Mouse (Mus musculus) MEL (cell line): ENCODE data around the gene Slc44a5. TPM values are rescaled to one million over a fixed set of nuclear protein-coding genes. Genes with fewer than 3 reads are reported as not detected.

ENCODE experiments used
- DNase-seq: peaks from one replicate; pipeline ENCODE4 v3.0.0; 2011; ENCODE audit warnings: low read depth, low spot score
- H3K27ac ChIP-seq: 2 replicates; pipeline ENCODE4 v1.5.1; 2012; ENCODE audit warnings: low read depth, mild to moderate bottlenecking, control low read depth, low read length, moderate library complexity; ENCODE audit not compliant: control insufficient read depth
- H3K27me3 ChIP-seq, 2 experiments: fragments of 150-350 bp in 1 of 2; sonication (generic) in 1 of 2; 2 replicates each; pipeline ENCODE4 v1.6.1; 2012; ENCODE audit warnings: low read length in 2 of 2, mild to moderate bottlenecking in 2 of 2, improper control_type of control experiment in 1 of 2, moderate library complexity in 1 of 2; ENCODE audit not compliant: insufficient read depth in 2 of 2, control insufficient read depth in 1 of 2
- H3K36me3 ChIP-seq, 2 experiments: 2 replicates each; pipeline ENCODE4 v1.6.1; 2012 to 2014; ENCODE audit warnings: low read length in 2 of 2, improper control_type of control experiment in 1 of 2, inconsistent platforms in 1 of 2, mild to moderate bottlenecking in 1 of 2; ENCODE audit not compliant: insufficient read depth in 2 of 2, control insufficient read depth in 1 of 2
- H3K4me1 ChIP-seq, 2 experiments: fragments of 150-350 bp in 1 of 2; sonication (generic) in 1 of 2; 2 replicates each; pipeline ENCODE4 v1.6.1; 2012; ENCODE audit warnings: low read length in 2 of 2, improper control_type of control experiment in 1 of 2, mild to moderate bottlenecking in 1 of 2; ENCODE audit not compliant: insufficient read depth in 2 of 2, control insufficient read depth in 1 of 2
- H3K4me3 ChIP-seq, 2 experiments: fragments of 150-350 bp in 1 of 2; sonication (generic) in 1 of 2; 2 replicates each; pipeline ENCODE4 v1.5.1; 2012; ENCODE audit warnings: low read depth in 2 of 2, low read length in 2 of 2, mild to moderate bottlenecking in 2 of 2, moderate library complexity in 2 of 2, control low read depth in 1 of 2, improper control_type of control experiment in 1 of 2; ENCODE audit not compliant: control insufficient read depth in 1 of 2, insufficient read depth in 1 of 2
- H3K79me2 ChIP-seq: 2 replicates; pipeline ENCODE4 v1.6.1; 2012; ENCODE audit warnings: mild to moderate bottlenecking, low read length, moderate library complexity; ENCODE audit not compliant: control insufficient read depth, poor library complexity, insufficient read depth
- H3K9ac ChIP-seq: 2 replicates; pipeline ENCODE4 v1.6.1; 2012; ENCODE audit warnings: low read depth, mild to moderate bottlenecking, control low read depth, low read length, moderate library complexity; ENCODE audit not compliant: control insufficient read depth, poor library complexity, severe bottlenecking
- H3K9me3 ChIP-seq: fragments of 150-350 bp; sonication (generic); replicated peaks from 2 replicates; pipeline ENCODE4 v1.6.1; 2012; ENCODE audit warnings: mild to moderate bottlenecking, low read length, improper control_type of control experiment, moderate library complexity; ENCODE audit not compliant: insufficient read depth
- BHLHE40 ChIP-seq: IDR thresholded peaks from 2 replicates; pipeline ENCODE4 v1.6.1; 2012; ENCODE audit warnings: low read depth, mild to moderate bottlenecking, inconsistent platforms, low read length, improper control_type of control experiment, borderline replicate concordance
- CHD1 ChIP-seq: IDR thresholded peaks from 2 replicates; pipeline ENCODE4 v1.6.1; 2012; ENCODE audit warnings: low read depth, mild to moderate bottlenecking, inconsistent platforms, low read length, improper control_type of control experiment
- CTCF ChIP-seq, 3 experiments: IDR thresholded peaks in 2 of 3; conservative IDR thresholded peaks in 1 of 3; 2 replicates each; pipeline ENCODE4 v1.5.1; 2011 to 2012; ENCODE audit warnings: low read length in 3 of 3, low read depth in 2 of 3, mild to moderate bottlenecking in 2 of 3, improper control_type of control experiment in 1 of 3, inconsistent platforms in 1 of 3, mixed read lengths in 1 of 3, moderate library complexity in 1 of 3; ENCODE audit not compliant: control insufficient read depth in 1 of 3, insufficient read depth in 1 of 3, poor library complexity in 1 of 3, severe bottlenecking in 1 of 3
- JUND ChIP-seq: IDR thresholded peaks from 2 replicates; pipeline ENCODE4 v1.6.1; 2011; ENCODE audit warnings: low read depth, mild to moderate bottlenecking, improper control_type of control experiment, low read length
- KAT2A ChIP-seq: conservative IDR thresholded peaks from 2 replicates; pipeline ENCODE4 v1.6.1; 2012; ENCODE audit warnings: low read depth, low read length, improper control_type of control experiment, inconsistent platforms
- MAFK ChIP-seq: IDR thresholded peaks from 2 replicates; pipeline ENCODE4 v1.6.1; 2011; ENCODE audit warnings: low read depth, mild to moderate bottlenecking, low read length, improper control_type of control experiment, borderline replicate concordance
- MAZ ChIP-seq: IDR thresholded peaks from 2 replicates; pipeline ENCODE4 v1.6.1; 2012; ENCODE audit warnings: low read depth, mild to moderate bottlenecking, inconsistent platforms, low read length, improper control_type of control experiment
- MXI1 ChIP-seq: IDR thresholded peaks from 2 replicates; pipeline ENCODE4 v1.6.1; 2011; ENCODE audit warnings: mild to moderate bottlenecking, low read depth, low read length, improper control_type of control experiment
- MYB ChIP-seq: IDR thresholded peaks from 2 replicates; pipeline ENCODE4 v1.6.1; 2011; ENCODE audit warnings: mild to moderate bottlenecking, low read depth, low read length, improper control_type of control experiment
- NELFE ChIP-seq: IDR thresholded peaks from 2 replicates; pipeline ENCODE4 v1.6.1; 2011; ENCODE audit warnings: low read depth, low read length, improper control_type of control experiment
- POLR2AphosphoS5 ChIP-seq: IDR thresholded peaks from 2 replicates; pipeline ENCODE4 v1.6.1; 2012; ENCODE audit warnings: low read depth, borderline replicate concordance, mild to moderate bottlenecking, inconsistent platforms, low read length, moderate library complexity, mixed read lengths
- RCOR1 ChIP-seq: IDR thresholded peaks from 2 replicates; pipeline ENCODE4 v1.6.1; 2012; ENCODE audit warnings: low read depth, mild to moderate bottlenecking, inconsistent platforms, low read length, improper control_type of control experiment
- SMC3 ChIP-seq: IDR thresholded peaks from 2 replicates; pipeline ENCODE4 v1.6.1; 2011; ENCODE audit warnings: low read depth, low read length, improper control_type of control experiment
- TAL1 ChIP-seq: IDR thresholded peaks from 2 replicates; pipeline ENCODE4 v1.6.1; 2012; ENCODE audit warnings: mild to moderate bottlenecking, inconsistent platforms, low read length, moderate library complexity, mixed read lengths
- UBTF ChIP-seq: IDR thresholded peaks from 2 replicates; pipeline ENCODE4 v1.6.1; 2012; ENCODE audit warnings: low read depth, mild to moderate bottlenecking, inconsistent platforms, low read length, improper control_type of control experiment, moderate library complexity, borderline replicate concordance; ENCODE audit not compliant: insufficient read depth
- USF2 ChIP-seq, 2 experiments: IDR thresholded peaks; 2 replicates each; pipeline ENCODE4 v1.6.1; 2011 to 2012; ENCODE audit warnings: improper control_type of control experiment in 2 of 2, low read length in 2 of 2, borderline replicate concordance in 1 of 2, inconsistent platforms in 1 of 2, low read depth in 1 of 2, mild to moderate bottlenecking in 1 of 2; ENCODE audit not compliant: insufficient read depth in 1 of 2
- ZKSCAN1 ChIP-seq: IDR thresholded peaks from 2 replicates; pipeline ENCODE4 v1.6.1; 2012; ENCODE audit warnings: low read depth, mild to moderate bottlenecking, inconsistent platforms, low read length, improper control_type of control experiment, moderate library complexity
- polyA plus RNA-seq, 2 experiments: library from polyadenylated mRNA; stranded (reverse) in 1 of 2; unstranded in 1 of 2; fragments of >175 nt in 1 of 2; fragments of >200 nt in 1 of 2; gene quantifications; 2 replicates each; pipeline versions ENCODE4 v1.2.1 to v1.2.4; 2012; ENCODE audit warnings: low replicate concordance in 2 of 2, low read depth in 1 of 2; ENCODE audit not compliant: insufficient read length in 2 of 2, insufficient read depth in 1 of 2, missing spikeins in 1 of 2
- total RNA-seq: library from RNA; depleted of rRNA; stranded (reverse); fragments of 300-350 nt; gene quantifications from 2 replicates; pipeline ENCODE4 v1.2.3, GENCODE M21; 2012

The Slc44a5 gene
- total and polyA plus RNA-seq, 3 experiments: not detected

- H3K4me3 ChIP-seq: no peak overlapping the region
- no peaks in the 10 kb centered on the region for H3K9me3 ChIP-seq
- no peak for DNase-seq
- peaks cover 0 to 2% of the 10 kb centered on the region in 2 experiments; a peak in 1 of 4 replicates for H3K27me3 ChIP-seq
- no peak overlapping the region for H3K27ac ChIP-seq
- H3K79me2 ChIP-seq: no peaks in the 10 kb centered on the region
- no peaks in the 10 kb centered on the region for H3K4me1 ChIP-seq
- TF ChIP-seq USF2 (IDR thresholded peaks at IDR 0.05; ENCODE audit: borderline replicate concordance in 1 of 2, insufficient read depth in 1 of 2, low read depth in 1 of 2, low read length in 2 of 2) (no peak), MXI1 (no peak), NELFE (no peak), CHD1 (no peak)
- H3K9ac ChIP-seq: no peak overlapping the region
- H3K36me3 ChIP-seq: no peaks in the 10 kb centered on the region
Measured at GRCm38 (mm10) chr3:154142618-154143017, 169.4 kb downstream of the Slc44a5 start.

GRCm38 (mm10) chr3:154145750-154146149 is 172.5 kb downstream of the Slc44a5 start:
- no peaks in the 10 kb centered on the region for H3K36me3 ChIP-seq
- H3K79me2 ChIP-seq: no peaks in the 10 kb centered on the region
- no peak overlapping the region for H3K27ac ChIP-seq
- no peaks in the 10 kb centered on the region for H3K9me3 ChIP-seq
- TF ChIP-seq POLR2AphosphoS5: no peak
- TF ChIP-seq RCOR1: no peak
- TF ChIP-seq MYB: no peak
- TF ChIP-seq TAL1: no peak
- no peak for TF ChIP-seq SMC3
- TF ChIP-seq CTCF (IDR thresholded peaks at IDR 0.05 in 2 of 3, conservative IDR thresholded peaks at IDR 0.05 in 1 of 3; ENCODE audit: control insufficient read depth in 1 of 3, insufficient read depth in 1 of 3, low read depth in 2 of 3, low read length in 3 of 3, poor library complexity in 1 of 3, severe bottlenecking in 1 of 3): no peak
- TF ChIP-seq MXI1: no peak
- TF ChIP-seq MAZ: no peak
- no peak for TF ChIP-seq CHD1
- TF ChIP-seq JUND: no peak
- TF ChIP-seq UBTF: no peak
- TF ChIP-seq BHLHE40: no peak
- no peak for TF ChIP-seq ZKSCAN1
- no peak for TF ChIP-seq KAT2A
- TF ChIP-seq MAFK: no peak
- DNase-seq: no peak
- H3K4me3 ChIP-seq: no peak overlapping the region
- H3K27me3 ChIP-seq: peaks cover 0 to 3% of the 10 kb centered on the region in 2 experiments; a peak in 2 of 4 replicates
- no peaks in the 10 kb centered on the region for H3K4me1 ChIP-seq
- H3K9ac ChIP-seq: no peak overlapping the region
